Mouse (Mus musculus): Measurements from ENCODE around the gene Brap.
"Not testable (repeated sequence)": the region's sequence is repeated elsewhere in the genome, so short reads cannot be mapped to it uniquely, and the experiment has no call there.

- TF ChIP-seq CTCF (IDR thresholded peaks at IDR 0.05; ENCODE audit: borderline replicate concordance, extremely low read depth, insufficient read depth, insufficient read length); POLR2A (IDR thresholded peaks at IDR 0.05; ENCODE audit: borderline replicate concordance, extremely low read depth, insufficient read depth, insufficient read length, poor library complexity, severe bottlenecking): not testable (repeated sequence)
These were observed 31.1 kb downstream of the Brap start for GRCm38 (mm10) chr5:121691436-121691835.
